Mouse (Mus musculus): Measurements from ENCODE around the gene Lipa. TPM values are rescaled to one million over a fixed set of nuclear protein-coding genes. Genes with fewer than 3 reads are reported as not detected.
A peak's percentile ranks its signal among the peaks of the same experiment; 100 is the strongest.

Lipa gene
- total and polyA plus RNA-seq, 3 experiments: 70.9 to 185 (median 103) TPM

- no peak for DNase-seq
Measured at GRCm38 (mm10) chr19:34468216-34468615, 59.1 kb downstream of the Lipa start.

GRCm38 (mm10) chr19:34464453-34464852 lies 62.8 kb downstream of the Lipa start:
- no peak for DNase-seq

GRCm38 (mm10) chr19:34461451-34462019 lies 65.7 kb downstream of the Lipa start:
- DNase-seq: no peak

- peak; percentile 21 for DNase-seq
Measured at GRCm38 (mm10) chr19:34450784-34451370, 76.4 kb downstream of the Lipa start.

- no peak for DNase-seq
Measured at GRCm38 (mm10) chr19:34448851-34449250, 78.4 kb downstream of the Lipa start.

GRCm38 (mm10) chr19:34445410-34446012 lies 81.8 kb downstream of the Lipa start:
- DNase-seq: peak; percentile 24

GRCm38 (mm10) chr19:34444785-34445184 lies 82.5 kb downstream of the Lipa start:
- DNase-seq: no peak

Other genes with a start within 250 kb of the Lipa start
- gene Fas, start 236.8 kb downstream of the Lipa start, total RNA-seq (2021): 1 to 10 TPM; 8.6 TPM
- 0.19 and 0.42 TPM in 2 replicates for gene Fas, start 236.8 kb downstream of the Lipa start, polyA plus RNA-seq (2012; rRNA removed)
- 1 to 10 TPM in 1 of 2 experiments, under 1 TPM in 1; 0.46 to 2.1 TPM for gene Ch25h, start 52.3 kb downstream of the Lipa start, total RNA-seq (2021)
- gene Ch25h, start 52.3 kb downstream of the Lipa start, polyA plus RNA-seq (2012; rRNA removed): 5.0 and 9.0 TPM in 2 replicates
- gene Ifit2, start 23.2 kb upstream of the Lipa start, total RNA-seq (2021): 1 to 10 TPM; 3.0 to 5.1 TPM
- gene Ifit2, start 23.2 kb upstream of the Lipa start, polyA plus RNA-seq (2012; rRNA removed): 0.10 and 0.26 TPM in 2 replicates
- 1 to 10 TPM; 5.6 to 9.5 TPM for gene Ifit3, start 56.1 kb upstream of the Lipa start, total RNA-seq (2021)
- 0.71 and 0.89 TPM in 2 replicates for gene Ifit3, start 56.1 kb upstream of the Lipa start, polyA plus RNA-seq (2012; rRNA removed)
- gene Ifit1bl1, start 74.5 kb upstream of the Lipa start, total RNA-seq (2021): under 1 TPM; 0.58 to 0.86 TPM
- gene Ifit1bl1, start 74.5 kb upstream of the Lipa start, polyA plus RNA-seq (2012; rRNA removed): 0.04 and 0.15 TPM in 2 replicates
- gene Ifit3b, start 80.5 kb upstream of the Lipa start, total RNA-seq (2021): 1 to 10 TPM; 2.4 to 3.4 TPM
- 0.44 and 0.78 TPM in 2 replicates for gene Ifit3b, start 80.5 kb upstream of the Lipa start, polyA plus RNA-seq (2012; rRNA removed)
- under 1 TPM; 0.23 to 0.28 TPM for gene Ifit1bl2, start 113.3 kb upstream of the Lipa start, total RNA-seq (2021)
- 0.02 and 0.03 TPM in 2 replicates for gene Ifit1bl2, start 113.3 kb upstream of the Lipa start, polyA plus RNA-seq (2012; rRNA removed)
- 1 to 10 TPM; 4.3 to 4.8 TPM for gene Ifit1, start 113.4 kb upstream of the Lipa start, total RNA-seq (2021)
- 2.0 and 2.1 TPM in 2 replicates for gene Ifit1, start 113.4 kb upstream of the Lipa start, polyA plus RNA-seq (2012; rRNA removed)
- under 1 TPM; 0.46 to 0.79 TPM for gene Slc16a12, start 219.8 kb upstream of the Lipa start, total RNA-seq (2021)
- 0.13 and 0.24 TPM in 2 replicates for gene Slc16a12, start 219.8 kb upstream of the Lipa start, polyA plus RNA-seq (2012; rRNA removed)